Mouse (Mus musculus): Measurements from ENCODE around the gene Nek10. TPM values are rescaled to one million over a fixed set of nuclear protein-coding genes. Genes with fewer than 3 reads are reported as not detected.
"Not testable (repeated sequence)": the region's sequence is repeated elsewhere in the genome, so short reads cannot be mapped to it uniquely, and the experiment has no call there.

Gene Nek10
- polyA plus RNA-seq (2015; fragmentation: Nextera tagmentation; extraction: Ambion mirVana): 0.08 and 0.11 TPM in 2 replicates

DNA sequence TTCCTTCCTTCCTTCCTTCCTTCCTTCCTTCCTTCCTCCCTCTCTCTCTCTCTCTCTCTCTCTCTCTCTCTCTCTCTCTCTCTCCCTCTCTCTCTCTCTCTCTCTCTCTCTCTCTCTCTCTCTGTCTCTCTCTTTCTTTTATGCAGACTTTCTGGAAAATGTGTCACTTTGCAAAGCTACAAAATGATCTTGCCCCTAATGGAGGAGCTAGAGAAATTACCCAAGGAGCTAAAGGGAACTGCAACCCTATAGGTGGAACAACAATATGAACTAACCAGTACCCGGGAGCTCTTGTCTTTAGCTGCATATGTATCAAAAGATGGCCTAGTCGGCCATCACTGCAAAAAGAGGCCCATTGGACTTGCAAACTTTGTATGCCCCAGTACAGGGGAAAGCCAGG lies at the start of gene Nek10:
Gene Nek10 (plus strand): TSS at position 301 of the 400 bp plus-strand sequence.
- not testable (repeated sequence) for H3K27ac ChIP-seq (replicated peaks); H3K9ac ChIP-seq (replicated peaks); H3K27me3 ChIP-seq (replicated peaks); H3K4me3 ChIP-seq (replicated peaks); H3K36me3 ChIP-seq; H3K4me2 ChIP-seq; H3K9me3 ChIP-seq (replicated peaks); H3K4me1 ChIP-seq; ATAC-seq (ENCODE audit: low FRiP score)
- 67% methylated on average over 1 of the region's 2 CpGs for WGBS

DNA sequence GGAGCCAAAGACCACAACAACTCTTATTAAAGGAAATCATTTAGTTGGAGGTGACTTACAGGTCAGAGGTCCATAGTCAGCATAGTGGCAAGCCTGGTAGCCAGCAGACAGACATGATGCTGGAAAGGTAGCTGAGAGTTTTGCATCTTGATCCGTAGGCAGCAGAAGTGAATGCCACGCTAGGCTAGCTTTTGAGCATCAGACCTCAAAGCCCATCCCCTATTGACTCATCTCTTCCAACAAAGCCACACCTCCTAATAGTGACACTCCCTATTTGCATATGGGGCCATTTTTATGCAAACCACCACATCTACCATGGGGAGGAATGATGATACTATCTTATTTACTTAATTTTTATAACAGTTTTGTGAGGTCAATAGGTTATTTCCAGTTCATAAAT lies 22.0 kb upstream of the Nek10 start:
- Histone ChIP-seq H3K36me3 (peaks cover 35% of the 10 kb centered on the region), H3K4me2 (no peak overlapping the region), H3K27ac (replicated peaks) (no peak overlapping the region), H3K9ac (replicated peaks) (no peak overlapping the region), H3K27me3 (replicated peaks) (no peaks in the 10 kb centered on the region), H3K4me1 (no peaks in the 10 kb centered on the region), H3K9me3 (replicated peaks) (no peaks in the 10 kb centered on the region), H3K4me3 (replicated peaks) (no peak overlapping the region)
- ATAC-seq (ENCODE audit: low FRiP score): no peak
- 87% methylated on average over 2 of the region's 2 CpGs for WGBS

DNA sequence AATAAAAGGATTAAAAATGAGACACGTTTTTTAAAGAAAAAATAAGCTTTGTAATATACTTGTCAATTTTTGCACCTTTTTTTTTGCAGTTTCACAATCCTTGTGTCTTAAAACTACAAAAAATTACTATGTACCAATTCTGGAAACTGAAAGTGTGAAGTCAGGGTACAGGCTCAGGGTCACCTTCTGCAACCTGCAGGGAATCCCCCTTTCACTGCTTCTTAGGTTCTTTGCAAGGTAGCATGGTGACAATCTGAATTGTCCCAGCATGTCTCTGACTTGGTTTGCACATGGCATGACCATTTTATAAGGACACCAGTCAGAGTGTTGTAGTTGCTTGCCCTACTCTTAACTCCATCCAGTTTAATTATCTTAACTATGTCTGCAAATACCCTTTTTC lies 19.0 kb upstream of the Nek10 start:
- 97% methylated on average over 1 of the region's 1 CpGs for WGBS
- no peaks in the 10 kb centered on the region for H3K27me3 ChIP-seq (replicated peaks)
- no peak overlapping the region for H3K27ac ChIP-seq (replicated peaks)
- H3K4me3 ChIP-seq (replicated peaks): no peak overlapping the region
- no peak for ATAC-seq (ENCODE audit: low FRiP score)
- H3K9me3 ChIP-seq (replicated peaks): no peaks in the 10 kb centered on the region
- H3K9ac ChIP-seq (replicated peaks): no peak overlapping the region
- H3K4me1 ChIP-seq: no peaks in the 10 kb centered on the region
- H3K4me2 ChIP-seq: no peak overlapping the region
- peaks cover 31% of the 10 kb centered on the region for H3K36me3 ChIP-seq

DNA sequence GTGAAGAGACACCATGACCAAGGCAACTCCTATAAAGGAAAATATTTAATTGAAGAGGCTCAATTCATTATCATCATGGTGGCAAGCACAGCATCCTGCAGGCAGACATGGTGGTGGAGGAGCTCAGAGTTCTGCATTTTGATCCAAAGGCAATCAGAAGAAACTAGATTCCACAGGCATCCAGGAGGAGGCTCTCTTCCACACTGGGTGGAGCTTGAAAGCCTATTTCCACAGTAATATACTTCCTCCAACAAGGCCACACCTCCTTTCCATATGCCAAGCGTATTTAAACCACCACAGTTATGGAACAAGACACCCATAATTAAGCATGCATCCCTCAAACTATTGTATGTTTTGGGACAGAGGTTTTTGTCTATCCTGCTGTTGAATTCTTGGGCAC lies 16.2 kb upstream of the Nek10 start:
- no peak overlapping the region for H3K4me2 ChIP-seq
- no peaks in the 10 kb centered on the region for H3K9me3 ChIP-seq (replicated peaks)
- H3K27me3 ChIP-seq (replicated peaks): no peaks in the 10 kb centered on the region
- no peak for ATAC-seq (ENCODE audit: low FRiP score)
- H3K27ac ChIP-seq (replicated peaks): no peak overlapping the region
- WGBS: 100% methylated on average over 1 of the region's 1 CpGs
- H3K4me1 ChIP-seq: no peaks in the 10 kb centered on the region
- no peak overlapping the region for H3K4me3 ChIP-seq (replicated peaks)
- H3K36me3 ChIP-seq: peaks cover 19% of the 10 kb centered on the region
- H3K9ac ChIP-seq (replicated peaks): no peak overlapping the region

DNA sequence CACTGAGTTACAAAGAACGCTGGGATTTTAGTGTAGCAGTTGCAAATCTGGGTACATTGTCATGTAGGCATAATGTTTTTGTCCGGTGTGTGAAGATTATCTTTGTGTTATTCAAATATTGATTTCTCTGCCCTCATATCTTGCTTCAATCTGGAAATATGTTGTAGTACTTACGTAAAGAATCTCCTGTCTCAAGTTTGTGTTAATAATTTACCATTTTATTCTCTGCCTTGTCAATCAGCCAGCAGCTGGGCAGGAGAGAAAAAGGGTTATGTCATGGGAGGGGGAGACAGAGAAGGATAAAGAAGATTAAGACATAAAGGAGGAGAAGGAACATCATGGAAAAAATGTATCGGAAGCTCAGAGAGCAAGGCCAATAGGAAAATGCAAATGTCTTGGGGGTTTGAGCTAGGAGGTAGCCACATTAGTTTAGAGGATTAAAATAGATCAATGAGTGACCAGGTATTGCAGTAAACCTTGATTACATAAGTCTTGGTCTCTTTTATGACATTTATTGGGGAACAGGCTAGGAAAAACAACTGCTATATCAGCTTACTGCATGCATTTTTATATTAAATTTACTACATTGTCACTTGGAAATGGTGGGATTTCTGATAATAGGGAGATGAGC lies 13.3 kb upstream of the Nek10 start:
- H3K4me2 ChIP-seq: no peak overlapping the region
- 95% methylated on average over 4 of the region's 4 CpGs for WGBS
- ATAC-seq (ENCODE audit: low FRiP score): no peak
- H3K4me3 ChIP-seq (replicated peaks): no peak overlapping the region
- peaks cover 16% of the 10 kb centered on the region for H3K36me3 ChIP-seq
- no peak overlapping the region for H3K9ac ChIP-seq (replicated peaks)
- H3K27me3 ChIP-seq (replicated peaks): no peaks in the 10 kb centered on the region
- H3K9me3 ChIP-seq (replicated peaks): no peaks in the 10 kb centered on the region
- H3K4me1 ChIP-seq: no peaks in the 10 kb centered on the region
- no peak overlapping the region for H3K27ac ChIP-seq (replicated peaks)

DNA sequence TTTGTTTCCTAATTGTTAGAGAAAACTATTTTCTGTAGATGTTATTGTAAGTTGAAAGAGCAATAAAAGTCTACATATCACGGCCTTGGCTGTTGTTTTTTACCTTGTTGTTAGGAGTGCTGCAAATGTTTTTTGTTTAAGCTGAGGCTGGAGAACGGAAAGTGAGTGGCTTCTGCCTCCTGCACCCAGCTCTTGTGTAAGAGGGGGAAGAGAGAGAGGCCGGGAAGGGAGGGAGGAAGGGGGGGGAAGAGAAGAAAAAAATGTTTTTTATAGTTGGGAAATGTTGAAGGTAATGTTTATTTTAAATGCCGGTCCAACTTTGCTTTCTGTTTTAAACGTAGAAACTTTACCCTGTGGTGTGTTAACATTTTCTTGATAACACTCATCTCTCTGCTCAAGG lies 3.4 kb upstream of the Nek10 start:
- WGBS: 84% methylated on average over 5 of the region's 5 CpGs
- no peak overlapping the region for H3K9ac ChIP-seq (replicated peaks)
- H3K4me1 ChIP-seq: no peaks in the 10 kb centered on the region
- H3K9me3 ChIP-seq (replicated peaks): no peaks in the 10 kb centered on the region
- H3K36me3 ChIP-seq: peaks cover 12% of the 10 kb centered on the region
- no peak overlapping the region for H3K4me2 ChIP-seq
- H3K27me3 ChIP-seq (replicated peaks): no peaks in the 10 kb centered on the region
- ATAC-seq (ENCODE audit: low FRiP score): no peak
- no peak overlapping the region for H3K4me3 ChIP-seq (replicated peaks)
- H3K27ac ChIP-seq (replicated peaks): no peak overlapping the region

DNA sequence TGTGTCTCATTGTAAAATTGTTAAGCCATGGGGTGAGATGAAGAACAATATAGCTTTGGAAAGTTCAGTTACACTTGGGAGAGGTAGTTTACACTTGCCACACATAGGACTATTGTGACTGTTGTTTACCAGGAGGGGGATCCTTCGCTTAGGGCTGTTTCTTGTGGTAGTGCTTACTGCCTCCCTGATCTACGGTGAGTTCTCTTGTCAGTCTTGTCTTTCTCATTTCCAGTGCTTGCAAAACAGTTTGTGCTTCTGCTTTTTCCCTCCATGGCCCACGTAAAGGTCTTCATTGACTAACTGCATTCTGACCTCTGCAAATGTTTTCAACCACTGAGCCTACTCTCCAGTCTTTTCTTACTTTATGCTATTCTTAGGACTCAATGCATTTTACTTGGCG lies 2.9 kb upstream of the Nek10 start:
- Histone ChIP-seq H3K4me2 (no peak overlapping the region), H3K36me3 (peaks cover 12% of the 10 kb centered on the region), H3K4me1 (no peaks in the 10 kb centered on the region), H3K4me3 (replicated peaks) (no peak overlapping the region), H3K27me3 (replicated peaks) (no peaks in the 10 kb centered on the region), H3K27ac (replicated peaks) (no peak overlapping the region), H3K9me3 (replicated peaks) (no peaks in the 10 kb centered on the region), H3K9ac (replicated peaks) (no peak overlapping the region)
- ATAC-seq (ENCODE audit: low FRiP score): no peak
- WGBS: 93% methylated on average over 4 of the region's 4 CpGs

DNA sequence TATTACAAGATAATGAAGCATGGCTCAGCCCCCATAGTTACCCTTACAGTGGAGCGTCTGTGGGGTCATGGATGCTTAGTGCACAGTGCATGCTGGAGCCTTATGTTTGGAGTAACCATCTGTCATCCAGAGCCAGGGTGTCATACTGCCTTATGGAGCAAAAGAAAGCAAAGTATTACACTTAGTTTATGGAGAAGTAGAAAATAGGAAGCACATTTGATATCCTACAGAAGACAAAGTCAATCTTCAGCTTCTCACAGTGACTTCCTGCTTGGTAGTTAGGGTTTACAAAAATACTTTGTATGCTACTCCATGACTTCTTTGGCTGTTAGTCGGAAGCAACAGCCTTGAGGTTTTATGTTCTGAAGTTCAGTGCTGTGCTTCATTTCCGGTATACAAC lies 2.4 kb upstream of the Nek10 start:
- Histone ChIP-seq H3K4me2 (no peak overlapping the region), H3K4me3 (replicated peaks) (no peak overlapping the region), H3K27ac (replicated peaks) (no peak overlapping the region), H3K4me1 (no peaks in the 10 kb centered on the region), H3K9ac (replicated peaks) (no peak overlapping the region), H3K36me3 (peaks cover 12% of the 10 kb centered on the region), H3K9me3 (replicated peaks) (no peaks in the 10 kb centered on the region), H3K27me3 (replicated peaks) (no peaks in the 10 kb centered on the region)
- 95% methylated on average over 3 of the region's 3 CpGs for WGBS
- no peak for ATAC-seq (ENCODE audit: low FRiP score)

DNA sequence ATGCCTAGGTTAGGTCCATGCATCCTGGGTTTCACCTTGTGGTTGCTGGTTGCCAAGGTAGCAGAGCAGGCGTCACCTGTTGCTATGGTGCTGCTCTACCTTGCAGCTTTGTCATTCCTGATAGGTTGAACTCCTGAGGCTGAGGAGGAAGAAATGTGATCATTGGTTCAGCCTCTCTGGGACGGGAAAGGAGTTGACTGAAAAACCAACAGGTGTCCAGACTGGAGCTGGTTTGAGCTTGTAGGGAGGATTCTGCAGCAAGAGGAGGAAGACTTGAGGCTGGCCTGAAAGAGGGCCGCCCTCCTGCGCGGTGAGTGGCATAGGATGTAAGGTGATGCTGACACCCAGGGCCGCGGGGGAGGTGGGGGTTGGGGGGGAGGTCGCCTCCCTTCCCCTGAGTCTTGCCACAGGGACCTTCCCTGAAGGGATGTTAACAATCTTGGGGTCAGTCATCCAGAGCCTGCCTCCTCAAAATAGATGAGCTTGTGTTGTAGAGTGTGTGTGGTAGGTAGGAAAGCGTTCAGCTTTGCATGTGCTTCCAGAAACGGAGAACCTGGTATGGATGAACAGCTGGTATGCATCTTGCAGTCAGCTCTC lies 804 bp downstream of the Nek10 start:
- Histone ChIP-seq H3K4me3 (replicated peaks) (no peak overlapping the region), H3K4me2 (no peak overlapping the region), H3K9ac (replicated peaks) (no peak overlapping the region), H3K9me3 (replicated peaks) (no peaks in the 10 kb centered on the region), H3K27me3 (replicated peaks) (no peaks in the 10 kb centered on the region), H3K4me1 (no peaks in the 10 kb centered on the region), H3K27ac (replicated peaks) (no peak overlapping the region), H3K36me3 (peaks cover 9% of the 10 kb centered on the region)
- WGBS: 17% methylated on average over 10 of the region's 10 CpGs
- ATAC-seq (ENCODE audit: low FRiP score): peak; percentile 82

DNA sequence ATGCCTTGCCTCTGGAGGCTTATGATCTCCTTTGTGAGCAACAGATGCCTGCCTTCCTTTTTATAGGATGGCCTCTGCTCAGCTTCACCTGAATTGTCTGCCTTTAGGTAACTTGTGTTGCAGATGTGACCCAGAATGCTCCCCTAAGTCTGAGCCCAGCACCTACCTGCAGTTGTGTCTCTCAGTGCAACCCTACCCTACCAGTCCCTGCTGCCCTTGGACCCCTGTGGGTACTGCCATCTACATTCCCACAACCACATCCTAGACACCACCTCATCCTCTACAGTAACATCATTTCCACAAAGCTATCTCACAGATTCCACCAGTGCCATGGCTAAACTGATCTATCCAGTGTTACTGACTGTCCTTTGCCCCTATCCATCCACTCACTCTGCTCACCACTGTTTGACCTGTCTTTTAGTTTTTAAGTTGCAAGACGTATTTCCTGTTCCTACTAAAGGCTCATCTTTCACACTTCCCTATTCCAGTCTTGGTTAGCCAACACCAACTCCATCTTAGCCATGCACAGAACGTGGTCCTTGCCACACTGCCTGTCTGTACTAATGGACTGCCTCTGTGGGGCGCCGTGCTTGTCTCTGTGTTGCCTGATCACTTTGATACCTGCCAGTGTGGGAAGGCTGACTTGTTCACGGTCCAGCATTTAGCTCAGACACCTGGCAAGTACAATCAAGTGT lies 1.4 kb downstream of the Nek10 start:
- Histone ChIP-seq H3K27me3 (replicated peaks) (no peaks in the 10 kb centered on the region), H3K9ac (replicated peaks) (no peak overlapping the region), H3K4me3 (replicated peaks) (no peak overlapping the region), H3K4me2 (no peak overlapping the region), H3K4me1 (no peaks in the 10 kb centered on the region), H3K36me3 (peaks cover 9% of the 10 kb centered on the region), H3K27ac (replicated peaks) (no peak overlapping the region), H3K9me3 (replicated peaks) (no peaks in the 10 kb centered on the region)
- ATAC-seq (ENCODE audit: low FRiP score): peak; percentile 18; the same call in 1 of the 2 replicates
- 73% methylated on average over 5 of the region's 5 CpGs for WGBS

DNA sequence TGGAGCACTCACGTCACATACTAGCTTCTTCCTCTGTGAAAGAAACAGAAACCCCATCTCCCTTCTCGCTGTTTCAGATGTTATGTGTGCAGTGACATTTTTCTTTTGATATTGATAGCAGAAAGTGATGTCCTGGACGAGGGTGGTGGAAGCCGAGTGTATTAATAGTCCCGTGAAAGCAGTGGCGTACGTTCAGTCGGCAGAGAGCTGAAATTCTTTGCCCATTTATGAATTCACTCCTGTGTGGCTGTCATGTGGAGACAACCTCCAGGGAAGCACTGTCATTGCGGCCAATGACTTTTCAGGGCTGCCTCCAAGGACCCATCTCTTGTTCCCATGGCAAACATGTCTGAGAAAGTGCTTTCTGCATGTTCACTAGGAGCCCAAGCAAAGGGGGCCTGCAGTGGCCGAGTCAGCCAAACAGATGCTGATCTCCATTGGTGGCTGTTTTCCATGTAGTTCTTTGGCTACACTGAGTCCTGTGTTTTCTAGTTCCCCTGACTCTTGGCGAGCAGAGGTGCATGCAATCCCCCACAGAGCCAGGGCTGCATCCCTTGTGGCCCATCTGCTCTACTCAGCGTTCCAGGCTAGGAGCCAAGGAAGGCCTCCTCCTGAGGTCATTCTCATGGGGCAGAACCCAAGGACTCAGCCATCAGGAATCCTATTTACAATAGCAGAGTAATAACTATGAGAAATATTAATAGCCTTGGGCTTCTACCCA lies 29.5 kb downstream of the Nek10 start:
- no peak for ATAC-seq (ENCODE audit: low FRiP score)
- no peaks in the 10 kb centered on the region for H3K36me3 ChIP-seq
- WGBS: 67% methylated on average over 12 of the region's 12 CpGs

More for the DNA sequence above, 29.5 kb downstream of the Nek10 start:
- Histone ChIP-seq H3K4me3 (replicated peaks) (no peak overlapping the region), H3K9me3 (replicated peaks) (no peaks in the 10 kb centered on the region), H3K27me3 (replicated peaks) (no peaks in the 10 kb centered on the region), H3K4me1 (peaks cover 3% of the 10 kb centered on the region; the same call in 1 of the 2 replicates), H3K27ac (replicated peaks) (no peak overlapping the region), H3K9ac (replicated peaks) (no peak overlapping the region), H3K4me2 (no peak overlapping the region)

Data from neural tube, embryonic 15.5 days (tissue).